Mouse (Mus musculus): ENCODE measurements around the gene Tbc1d10b. TPM values are rescaled to one million over a fixed set of nuclear protein-coding genes. Genes with fewer than 3 reads are reported as not detected.
"Not testable (repeated sequence)": the region's sequence is repeated elsewhere in the genome, so short reads cannot be mapped to it uniquely, and the experiment has no call there.

Gene Tbc1d10b
- total RNA-seq (2017), result 24.7 and 29.1 TPM in 2 replicates

- ATAC-seq (replicated peaks; ENCODE audit: low read depth, poor library complexity, severe bottlenecking), result no peak; the same call in 1 of the 2 replicates
These were observed at the start of gene Tbc1d10b for GRCm38 (mm10) chr7:127208295-127208552. TSS of gene Tbc1d10b (minus strand) at chr7:127208468.

- ATAC-seq (replicated peaks; ENCODE audit: low read depth, poor library complexity, severe bottlenecking), result no peak
These were observed 48.2 kb upstream of the Tbc1d10b start for GRCm38 (mm10) chr7:127256518-127256917.

GRCm38 (mm10) chr7:127255965-127256364, 47.7 kb upstream of the Tbc1d10b start:
- ATAC-seq (replicated peaks; ENCODE audit: low read depth, poor library complexity, severe bottlenecking), result no peak

- ATAC-seq (replicated peaks; ENCODE audit: low read depth, poor library complexity, severe bottlenecking), result peak; percentile 24
These were observed 46.7 kb upstream of the Tbc1d10b start for GRCm38 (mm10) chr7:127255008-127255407.

DNA sequence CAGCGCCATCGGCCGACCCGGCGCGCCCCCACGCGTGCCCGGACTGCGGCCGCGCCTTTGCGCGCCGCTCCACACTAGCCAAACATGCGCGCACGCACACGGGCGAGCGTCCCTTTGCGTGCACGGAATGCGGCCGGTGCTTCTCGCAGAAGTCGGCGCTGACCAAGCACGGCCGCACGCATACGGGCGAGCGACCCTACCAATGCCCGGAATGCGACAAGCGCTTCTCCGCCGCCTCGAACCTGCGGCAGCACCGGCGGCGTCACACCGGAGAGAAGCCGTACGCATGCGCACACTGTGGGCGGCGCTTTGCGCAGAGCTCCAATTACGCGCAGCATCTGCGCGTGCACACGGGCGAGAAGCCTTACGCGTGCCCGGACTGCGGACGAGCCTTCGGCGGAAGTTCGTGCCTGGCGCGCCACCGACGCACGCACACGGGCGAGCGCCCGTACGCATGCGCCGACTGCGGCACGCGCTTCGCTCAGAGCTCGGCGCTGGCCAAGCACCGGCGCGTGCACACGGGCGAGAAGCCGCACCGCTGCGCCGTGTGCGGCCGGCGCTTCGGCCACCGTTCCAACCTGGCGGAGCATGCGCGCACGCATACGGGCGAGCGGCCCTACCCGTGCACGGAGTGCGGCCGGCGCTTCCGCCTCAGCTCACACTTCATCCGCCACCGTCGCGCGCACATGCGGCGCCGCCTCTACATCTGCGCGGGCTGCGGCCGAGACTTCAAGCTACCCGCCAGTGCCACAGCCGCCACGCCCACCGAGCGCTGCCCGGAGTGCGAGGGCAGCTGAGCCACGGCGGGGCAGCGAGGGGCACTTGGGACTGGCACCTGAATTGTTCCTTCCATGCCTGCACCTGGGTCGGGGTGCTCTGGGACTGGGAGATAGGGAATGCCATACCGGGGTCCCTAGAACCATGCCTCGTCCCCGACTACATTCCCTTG, 45.8 kb upstream of the Tbc1d10b start:
- ATAC-seq (replicated peaks; ENCODE audit: low read depth, poor library complexity, severe bottlenecking), result peak; percentile 69

- no peak for ATAC-seq (replicated peaks; ENCODE audit: low read depth, poor library complexity, severe bottlenecking)
These were observed 45.1 kb upstream of the Tbc1d10b start for GRCm38 (mm10) chr7:127253341-127253740.

DNA sequence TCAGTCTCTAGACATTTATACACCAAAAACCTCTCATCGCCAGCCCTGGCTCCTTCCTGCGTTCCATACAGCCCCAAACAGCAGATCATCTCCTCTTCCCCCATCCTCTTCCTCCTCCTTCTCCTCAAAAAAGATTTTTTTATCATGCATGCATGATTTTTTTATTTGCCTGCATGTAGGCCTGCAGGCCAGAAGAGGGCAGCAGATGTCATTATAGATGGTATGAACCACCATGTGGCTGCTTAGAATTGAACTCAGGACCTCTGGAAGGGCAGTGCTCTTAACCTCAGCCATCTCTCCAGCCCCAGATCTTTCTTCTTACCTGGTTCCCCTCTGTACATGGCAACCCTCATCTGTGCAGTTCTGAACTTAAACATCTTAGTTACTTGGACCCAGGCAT, 44.1 kb upstream of the Tbc1d10b start:
- ATAC-seq (replicated peaks; ENCODE audit: low read depth, poor library complexity, severe bottlenecking), result 0 out of 2 replicates have a peak, but pooled peaks have one; percentile 14

GRCm38 (mm10) chr7:127250511-127250910, 42.2 kb upstream of the Tbc1d10b start:
- not testable (repeated sequence) for ATAC-seq (replicated peaks; ENCODE audit: low read depth, poor library complexity, severe bottlenecking)

DNA sequence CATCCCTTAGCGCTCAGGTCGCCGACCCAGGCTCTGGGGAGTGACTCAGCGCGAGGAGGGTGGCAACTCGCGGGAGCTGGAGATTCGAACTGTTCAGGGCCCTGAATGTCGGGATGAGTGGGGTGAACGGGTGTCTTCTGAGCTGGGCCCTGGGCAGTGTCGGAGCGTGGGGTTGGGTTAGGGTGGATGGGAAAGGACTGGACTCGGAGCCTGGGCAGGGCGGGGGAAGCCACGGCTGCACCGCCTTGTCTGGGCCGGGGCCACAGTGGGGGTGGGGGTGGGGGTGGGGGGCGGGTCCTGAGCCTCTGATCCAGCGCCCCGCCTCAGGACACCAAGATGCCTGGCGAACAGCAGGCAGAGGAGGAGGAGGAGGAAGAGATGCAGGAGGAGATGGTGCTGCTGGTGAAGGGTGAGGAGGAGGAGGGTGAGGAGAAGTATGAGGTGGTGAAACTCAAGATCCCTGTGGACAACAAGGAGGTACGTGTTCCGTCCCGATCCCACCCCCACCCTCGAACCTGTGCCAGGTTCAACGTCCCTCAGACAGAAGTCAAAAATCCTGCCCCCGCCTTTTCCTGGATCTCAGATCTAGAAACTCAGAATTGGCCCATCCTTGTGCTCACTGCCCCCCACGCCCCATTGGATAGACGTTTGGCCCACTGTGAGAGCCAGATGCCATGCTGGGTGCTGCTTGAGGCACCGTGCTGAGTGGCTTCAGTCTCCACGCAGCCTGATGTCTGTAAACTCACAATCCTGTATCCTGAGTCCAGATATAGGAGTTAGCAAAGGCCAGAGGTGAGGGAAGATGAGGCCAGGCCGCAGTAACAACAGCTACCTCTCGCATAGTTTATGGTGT, 36.6 kb upstream of the Tbc1d10b start:
- ATAC-seq (replicated peaks; ENCODE audit: low read depth, poor library complexity, severe bottlenecking), result peak; percentile 29

DNA sequence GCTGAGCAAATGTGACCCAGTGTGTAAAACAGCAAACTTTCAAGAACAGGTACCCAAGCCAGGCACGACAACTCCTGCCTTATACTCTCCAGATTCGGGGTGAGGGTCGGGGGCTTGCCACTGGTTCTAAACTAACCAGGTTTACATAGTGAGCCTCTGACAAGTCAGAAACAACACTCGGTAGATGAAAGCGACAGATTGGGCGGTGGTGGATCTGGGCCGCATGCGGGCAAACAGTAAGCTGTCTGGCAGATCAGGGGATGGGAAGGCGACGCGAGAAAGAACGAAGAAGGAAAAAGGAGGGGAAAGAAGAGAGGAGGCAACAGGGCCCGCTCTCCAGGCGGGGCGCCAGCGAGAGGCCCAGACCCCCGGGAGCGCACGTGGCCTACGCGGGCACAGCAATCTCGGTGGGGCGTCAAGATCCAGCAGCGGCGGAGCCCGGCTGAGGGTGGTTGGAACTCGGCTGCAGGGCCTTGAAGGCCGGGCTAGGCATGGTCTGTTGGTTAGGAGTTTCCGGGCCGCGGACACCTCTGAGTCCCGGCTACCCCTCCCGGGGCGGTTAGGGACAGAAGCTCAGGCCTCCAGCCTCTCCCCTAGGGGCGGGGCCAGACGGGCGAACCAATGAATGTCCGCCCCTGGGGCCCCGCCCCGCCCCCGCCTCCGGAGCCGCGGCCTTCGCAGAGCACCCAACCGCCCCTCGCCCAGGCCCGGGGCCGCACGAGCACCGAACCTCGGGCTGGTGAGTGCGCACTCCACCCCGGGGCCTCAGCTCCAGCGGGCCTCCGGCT, 35.8 kb upstream of the Tbc1d10b start, which contains the start of gene Zfp771:
Gene Zfp771 (plus strand): TSS at position 405 of the 788 bp plus-strand sequence.
- peak; percentile 94 for ATAC-seq (replicated peaks; ENCODE audit: low read depth, poor library complexity, severe bottlenecking)

- no peak for ATAC-seq (replicated peaks; ENCODE audit: low read depth, poor library complexity, severe bottlenecking)
These were observed 35.1 kb upstream of the Tbc1d10b start for GRCm38 (mm10) chr7:127243361-127243867.

- no peak for ATAC-seq (replicated peaks; ENCODE audit: low read depth, poor library complexity, severe bottlenecking)
These were observed 26.5 kb upstream of the Tbc1d10b start for GRCm38 (mm10) chr7:127234777-127235176.

DNA sequence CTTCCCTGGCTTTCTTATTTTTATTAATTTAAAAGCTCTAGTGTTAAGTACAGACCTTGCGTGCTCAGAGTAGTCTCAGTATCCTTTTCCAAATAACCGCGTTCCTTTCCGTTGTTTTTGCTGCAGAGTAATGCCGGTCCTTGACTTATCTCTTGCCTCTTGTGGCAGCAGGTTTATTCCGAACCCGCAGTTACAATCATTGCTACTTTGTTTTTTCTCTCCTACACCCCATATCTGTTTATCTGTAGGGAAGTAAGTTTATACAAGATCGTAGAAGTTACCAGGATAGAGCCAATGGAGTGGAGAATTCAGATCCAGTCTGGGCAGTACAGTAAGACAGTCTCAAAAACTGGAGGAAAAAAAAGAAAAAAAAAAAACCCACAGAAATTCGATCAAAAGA, 25.5 kb upstream of the Tbc1d10b start:
- ATAC-seq (replicated peaks; ENCODE audit: low read depth, poor library complexity, severe bottlenecking), result no peak

- peak; percentile 9; the same call in 1 of the 2 replicates for ATAC-seq (replicated peaks; ENCODE audit: low read depth, poor library complexity, severe bottlenecking)
These were observed 25.1 kb upstream of the Tbc1d10b start for GRCm38 (mm10) chr7:127233368-127233749.

DNA sequence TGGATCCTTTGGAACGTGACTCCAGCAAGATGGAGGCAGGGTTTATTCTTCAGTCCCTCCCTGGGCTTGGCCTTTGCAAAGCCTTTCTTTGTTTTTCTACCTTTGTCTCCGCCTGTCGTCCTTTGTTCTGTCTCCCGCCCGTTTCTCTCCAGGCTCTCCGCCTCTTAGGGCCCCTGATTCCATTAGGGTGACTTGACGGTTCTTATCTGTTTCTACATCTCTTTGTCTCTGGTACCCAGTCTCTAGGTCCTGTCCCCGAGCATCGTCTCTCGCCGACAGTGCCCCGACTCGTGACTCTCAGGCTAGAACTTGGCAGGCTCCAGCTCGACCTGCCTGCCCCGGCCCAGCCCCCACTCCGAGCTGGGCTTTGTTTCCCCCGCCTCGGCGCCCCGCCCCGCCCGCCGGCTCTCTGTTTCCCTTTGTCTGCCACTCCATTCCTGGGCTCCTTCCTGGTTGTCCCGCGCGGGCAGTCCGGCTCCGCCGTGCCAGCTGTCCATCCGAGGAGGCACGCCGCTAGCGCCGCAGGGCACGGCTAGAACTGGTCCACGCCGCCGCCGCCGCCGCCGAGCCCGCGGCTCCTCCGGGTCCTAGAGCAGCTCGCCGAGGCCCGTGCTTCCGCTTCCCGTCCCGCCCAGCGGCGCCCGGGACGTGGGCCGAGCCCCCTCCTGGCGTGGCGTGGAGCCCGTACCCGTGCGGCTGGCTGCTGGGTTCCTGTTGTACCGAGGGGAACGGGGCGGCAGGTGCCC, 24.5 kb upstream of the Tbc1d10b start, which contains the start of the genes Zfp553 and Sept1:
Gene Zfp553 (plus strand): TSS at position 440 of the 746 bp plus-strand sequence.
Gene Sept1 (minus strand): TSS at position 509 of the 746 bp plus-strand sequence.
- peak; percentile 53 for ATAC-seq (replicated peaks; ENCODE audit: low read depth, poor library complexity, severe bottlenecking)

GRCm38 (mm10) chr7:127231826-127232621, 23.8 kb upstream of the Tbc1d10b start:
- no peak for ATAC-seq (replicated peaks; ENCODE audit: low read depth, poor library complexity, severe bottlenecking)

- ATAC-seq (replicated peaks; ENCODE audit: low read depth, poor library complexity, severe bottlenecking), result no peak
These were observed 23.1 kb upstream of the Tbc1d10b start for GRCm38 (mm10) chr7:127231376-127231775.

DNA sequence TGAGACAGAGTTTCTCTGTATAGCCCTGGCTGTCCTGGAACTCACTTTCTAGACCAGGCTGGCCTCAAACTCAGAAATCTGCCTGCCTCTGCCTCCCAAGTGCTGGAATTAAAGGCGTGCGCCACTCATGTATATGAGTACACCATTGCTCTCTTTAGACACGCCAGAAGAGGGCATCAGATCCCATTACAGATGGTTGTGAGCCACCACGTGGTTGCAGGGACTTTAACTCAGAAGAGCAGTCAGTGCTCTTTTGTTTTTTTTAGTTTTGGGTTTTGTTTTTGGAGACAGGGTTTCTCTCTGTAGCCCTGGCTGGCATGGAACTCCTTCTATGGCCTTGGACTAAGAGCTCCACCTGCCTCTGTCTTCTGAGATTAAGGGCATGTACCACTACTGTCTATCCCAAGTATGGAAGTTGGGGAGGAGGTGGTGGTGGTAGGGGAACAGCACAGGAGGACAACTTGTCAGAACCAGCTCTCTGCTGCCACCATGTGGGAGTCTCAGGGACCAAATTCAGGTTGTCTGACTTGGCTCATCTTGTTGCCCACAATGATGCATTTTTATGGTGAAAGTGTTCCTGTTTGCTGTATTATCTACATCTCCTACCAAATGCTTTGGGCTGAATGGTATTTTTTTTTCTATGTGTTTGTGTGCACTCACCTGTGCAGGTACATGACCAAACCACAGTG, 20.5 kb upstream of the Tbc1d10b start:
- peak; percentile 80 for ATAC-seq (replicated peaks; ENCODE audit: low read depth, poor library complexity, severe bottlenecking)

Measured in common myeloid progenitor, adult 5-6 weeks (primary cell).